Mouse (Mus musculus) hematopoietic stem cell, adult 5-6 weeks (primary cell): ENCODE data around the gene Orai3. TPM values are rescaled to one million over a fixed set of nuclear protein-coding genes. Genes with fewer than 3 reads are reported as not detected.

Experiments used
- ATAC-seq, 2 experiments: fragments of 125-278 bp in 1 of 2; replicated peaks in 1 of 2; 2 replicates each; pipeline ENCODE4 v1.8.0; 2016 to 2017; ENCODE audit warnings: inconsistent platforms in 2 of 2, mild to moderate bottlenecking in 2 of 2, moderate number of reproducible peaks in 2 of 2, low read depth in 1 of 2, moderate TSS enrichment in 1 of 2; ENCODE audit not compliant: low FRiP score in 2 of 2, poor library complexity in 2 of 2, severe bottlenecking in 2 of 2, insufficient read depth in 1 of 2, low TSS enrichment in 1 of 2
- total RNA-seq: library from RNA; stranded (forward); fragments of 172-1452, 232-1000 nt; gene quantifications from 2 replicates; pipeline ENCODE4 v1.2.3, GENCODE M21; 2017

Gene Orai3
- total RNA-seq, 1 experiment from 2014 or later: 25.3 TPM

DNA sequence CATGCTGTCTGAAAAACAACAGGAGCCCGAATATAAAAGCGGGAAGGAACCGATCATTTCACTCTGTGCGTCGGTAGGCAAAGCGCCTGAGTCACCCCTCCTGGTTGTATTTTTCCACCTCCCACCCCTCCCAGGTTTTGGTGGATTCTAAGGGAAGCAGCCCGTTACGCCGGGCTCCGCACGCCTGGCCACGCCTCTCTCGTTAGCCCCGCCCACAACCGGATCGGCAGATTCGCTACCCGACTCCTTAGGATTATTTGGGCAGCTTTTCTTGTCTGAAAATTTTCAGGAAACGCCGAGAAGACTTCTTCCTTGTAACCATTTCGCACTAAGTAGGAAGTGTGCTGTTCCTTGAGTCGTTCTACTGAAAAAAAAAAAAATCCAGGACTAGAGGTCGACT is 6.8 kb downstream of the Orai3 start, which contains the start of gene Setd1a:
Setd1a (plus strand) TSS at position 245 of the 400 bp plus-strand sequence.
- ATAC-seq: peak; percentile 61 to 63

DNA sequence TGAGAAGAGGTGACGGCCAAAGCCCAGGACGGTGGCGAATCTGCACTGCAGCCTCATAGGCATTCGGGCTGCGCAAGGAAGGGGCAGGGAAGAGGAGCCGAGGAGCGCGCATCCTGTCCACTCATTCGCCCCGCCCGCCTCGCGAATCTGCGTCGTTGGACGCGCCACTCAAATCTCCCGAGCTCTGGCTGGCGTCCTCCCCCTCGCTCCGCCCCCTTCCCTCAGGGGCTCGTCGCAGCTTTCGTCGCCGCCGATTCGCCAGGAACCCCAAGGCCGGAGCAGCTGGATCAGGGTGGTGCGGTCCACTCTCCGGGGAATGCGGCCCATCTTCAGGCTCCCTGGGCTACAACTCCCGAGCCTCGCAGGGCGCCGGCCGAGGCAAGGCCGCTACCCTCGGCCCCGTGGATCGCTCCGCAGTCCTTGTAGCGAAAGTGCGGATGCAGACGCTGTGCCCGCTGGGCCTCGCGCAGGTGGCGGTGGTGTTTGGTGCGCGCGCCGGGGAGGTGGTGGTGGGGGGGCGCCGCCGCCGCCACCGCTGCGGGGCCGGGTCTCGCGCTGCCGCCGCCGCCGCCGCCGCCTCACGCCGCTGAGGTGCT is 7.4 kb downstream of the Orai3 start:
- ATAC-seq: peak; percentile 90 to 91

DNA sequence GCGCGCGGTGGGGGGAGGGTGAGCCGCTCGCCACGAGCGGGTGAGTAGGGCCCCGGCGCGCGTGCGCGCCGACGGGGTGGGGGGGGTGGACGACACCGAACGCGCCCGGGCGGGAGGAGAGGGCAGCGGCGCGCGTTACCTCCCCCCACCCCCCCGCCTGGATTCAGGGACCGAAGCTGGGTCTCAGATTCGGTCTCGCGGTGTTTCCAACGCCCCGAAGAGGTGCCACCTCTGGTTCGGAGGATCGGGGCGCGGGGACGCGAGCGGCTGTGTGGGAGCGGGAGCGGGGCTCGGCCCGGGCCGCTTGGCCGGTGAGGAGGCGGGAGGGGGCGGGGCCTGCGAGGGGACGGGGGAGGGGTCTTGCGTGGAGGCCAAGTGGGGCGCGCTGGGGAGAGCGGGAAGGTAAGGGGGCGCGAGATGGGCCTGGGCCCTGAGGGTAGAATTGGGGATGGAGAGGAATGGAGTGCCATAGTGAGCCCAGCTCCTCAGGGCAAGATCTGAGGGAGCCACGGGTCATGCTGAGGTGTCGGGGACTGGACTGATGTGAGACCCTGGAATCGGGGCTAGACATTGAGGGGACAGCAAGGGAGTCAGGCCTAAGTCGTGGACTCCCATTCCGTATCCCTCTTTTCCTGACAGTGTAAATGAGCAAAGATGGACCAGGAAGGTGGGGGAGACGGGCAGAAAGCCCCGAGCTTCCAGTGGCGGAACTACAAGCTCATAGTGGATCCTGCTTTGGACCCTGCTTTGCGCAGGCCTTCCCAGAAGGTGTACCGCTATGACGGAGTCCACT is 8.1 kb downstream of the Orai3 start:
- no peak; a peak in 1 of 4 replicates for ATAC-seq

DNA sequence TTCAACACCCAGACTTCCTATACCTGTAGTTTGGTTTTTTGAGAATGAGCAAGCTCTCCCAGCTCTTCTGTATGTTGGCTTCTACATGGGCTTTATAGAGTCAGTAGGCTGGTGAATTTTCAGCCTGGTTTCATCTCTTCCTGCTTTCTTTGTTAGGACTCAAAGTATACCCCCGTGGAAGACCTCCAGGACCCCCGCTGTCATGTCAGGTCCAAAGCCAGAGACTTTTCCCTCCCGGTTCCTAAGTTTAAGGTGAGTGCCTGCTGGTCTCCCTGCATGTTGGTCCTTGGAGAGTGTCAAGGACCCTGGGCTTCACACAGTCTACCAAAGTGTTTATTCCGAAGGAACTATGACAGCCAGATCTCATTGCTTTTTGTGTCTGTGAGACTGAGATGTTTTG is 8.7 kb downstream of the Orai3 start:
- no peak for ATAC-seq

DNA sequence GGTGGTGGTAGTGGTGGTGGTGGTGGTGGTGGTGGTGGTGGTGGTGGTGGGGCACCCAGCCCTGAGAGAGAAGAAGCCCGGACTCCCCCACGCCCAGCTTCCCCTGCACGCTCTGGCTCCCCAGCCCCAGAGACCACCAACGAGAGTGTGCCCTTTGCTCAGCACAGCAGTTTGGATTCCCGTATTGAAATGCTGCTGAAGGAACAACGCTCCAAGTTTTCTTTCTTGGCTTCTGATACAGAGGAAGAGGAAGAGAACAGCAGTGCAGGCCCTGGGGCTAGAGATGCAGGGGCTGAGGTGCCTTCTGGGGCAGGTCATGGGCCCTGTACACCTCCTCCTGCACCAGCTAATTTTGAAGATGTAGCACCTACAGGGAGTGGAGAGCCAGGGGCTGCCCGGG is 15.7 kb downstream of the Orai3 start, which contains the start of gene Gm49388:
Gm49388 (plus strand) TSS at position 301 of the 400 bp plus-strand sequence.
- no peak for ATAC-seq

DNA sequence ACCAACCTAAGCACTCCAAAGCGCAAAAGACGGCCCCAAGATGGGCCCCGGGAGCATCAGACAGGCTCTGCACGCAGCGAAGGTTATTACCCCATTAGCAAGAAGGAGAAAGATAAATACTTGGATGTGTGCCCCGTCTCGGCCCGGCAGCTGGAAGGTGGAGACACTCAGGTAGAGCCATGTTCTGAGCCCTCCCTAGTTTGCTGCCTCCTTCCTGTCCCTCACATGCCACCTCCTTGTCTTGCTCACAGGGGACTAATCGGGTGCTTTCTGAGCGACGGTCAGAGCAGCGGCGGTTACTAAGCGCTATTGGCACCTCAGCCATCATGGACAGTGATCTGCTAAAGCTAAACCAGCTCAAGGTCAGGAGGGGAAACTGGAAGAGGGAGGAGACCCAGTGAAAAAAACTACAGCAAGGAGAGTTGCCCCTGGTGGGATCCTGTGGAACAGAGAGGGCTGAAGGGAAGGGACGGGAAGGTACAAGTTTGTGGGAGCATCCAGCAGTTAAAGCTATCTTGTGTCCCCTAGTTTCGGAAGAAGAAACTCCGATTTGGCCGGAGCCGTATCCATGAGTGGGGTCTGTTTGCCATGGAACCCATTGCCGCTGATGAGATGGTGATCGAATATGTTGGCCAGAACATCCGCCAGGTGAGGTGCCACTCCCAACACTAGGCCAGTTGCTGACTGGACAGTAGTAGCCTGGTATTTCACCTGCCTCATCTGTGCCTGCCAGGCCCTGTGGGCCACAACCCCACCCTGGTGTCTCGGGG is 27.6 kb downstream of the Orai3 start:
- ATAC-seq: no peak

DNA sequence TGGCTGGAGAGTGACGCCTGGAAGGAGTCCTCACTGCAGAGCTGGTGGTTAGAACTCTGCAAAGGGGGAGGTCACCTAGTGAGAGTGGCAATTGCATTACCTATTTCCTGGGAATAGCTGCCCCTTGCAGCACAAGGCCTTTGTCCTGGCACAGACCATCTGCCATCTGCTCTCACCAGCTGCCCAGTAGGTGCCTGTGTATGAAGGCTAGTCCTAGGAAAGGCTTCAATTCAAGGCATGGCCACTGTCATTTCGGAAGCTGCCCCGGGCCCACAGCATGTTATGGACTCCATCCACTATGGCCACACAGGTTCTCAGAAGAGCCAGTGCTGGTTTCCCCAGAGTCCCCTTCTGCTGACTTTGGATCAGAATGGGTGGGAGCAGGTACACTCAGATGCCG is 29.0 kb downstream of the Orai3 start:
- ATAC-seq: no peak

GRCm38 (mm10) chr7:127799211-127799610 is 29.6 kb downstream of the Orai3 start:
- ATAC-seq: no peak

DNA sequence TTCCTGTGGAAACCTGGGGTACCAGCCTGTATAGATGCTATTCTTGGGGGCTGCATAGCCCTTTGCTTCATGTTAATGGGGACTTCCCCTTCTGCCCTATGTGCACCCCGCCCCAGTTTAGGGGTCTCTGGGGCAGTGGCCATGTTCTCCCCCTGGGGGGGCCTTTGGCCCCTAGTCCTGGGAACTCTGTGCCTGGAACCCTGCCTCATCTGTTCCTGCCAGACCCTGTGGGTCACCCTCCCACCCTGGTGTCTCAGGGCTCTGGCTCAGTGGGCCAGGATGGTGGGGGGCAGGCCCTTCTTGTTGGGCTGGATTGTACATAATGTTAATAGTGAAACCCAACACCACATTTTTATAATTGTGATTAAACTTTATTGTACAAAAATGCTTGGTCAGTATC is 30.1 kb downstream of the Orai3 start:
- ATAC-seq: no peak

GRCm38 (mm10) chr7:127800435-127801009 is 30.9 kb downstream of the Orai3 start, which contains the start of gene Hsd3b7:
TSS of gene Hsd3b7 (plus strand) at chr7:127800604.
- ATAC-seq: peak; percentile 77 to 78

DNA sequence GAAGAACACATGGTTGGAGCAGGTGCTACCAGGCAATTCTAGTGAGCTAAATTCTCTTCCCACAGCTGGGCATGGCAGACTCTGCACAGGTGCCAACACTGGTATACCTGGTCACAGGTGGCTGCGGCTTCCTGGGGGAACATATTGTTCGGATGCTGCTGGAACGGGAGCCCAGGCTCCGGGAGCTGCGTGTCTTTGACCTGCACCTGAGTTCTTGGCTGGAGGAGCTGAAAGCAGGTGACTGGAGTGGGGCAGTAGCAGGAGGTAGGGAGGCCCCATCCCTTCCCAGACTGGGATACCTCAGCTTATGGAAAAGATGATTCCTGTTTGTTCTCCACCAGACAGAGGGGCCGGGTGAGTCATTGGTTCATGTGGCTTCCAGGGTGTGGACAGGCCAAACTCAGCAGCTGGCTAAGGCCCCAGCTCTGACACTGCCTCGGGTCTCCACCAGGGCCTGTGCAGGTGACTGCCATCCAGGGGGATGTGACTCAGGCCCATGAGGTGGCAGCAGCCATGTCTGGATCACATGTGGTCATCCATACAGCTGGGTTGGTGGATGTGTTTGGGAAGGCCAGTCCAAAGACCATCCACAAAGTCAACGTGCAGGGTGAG is 31.5 kb downstream of the Orai3 start:
- ATAC-seq: no peak

DNA sequence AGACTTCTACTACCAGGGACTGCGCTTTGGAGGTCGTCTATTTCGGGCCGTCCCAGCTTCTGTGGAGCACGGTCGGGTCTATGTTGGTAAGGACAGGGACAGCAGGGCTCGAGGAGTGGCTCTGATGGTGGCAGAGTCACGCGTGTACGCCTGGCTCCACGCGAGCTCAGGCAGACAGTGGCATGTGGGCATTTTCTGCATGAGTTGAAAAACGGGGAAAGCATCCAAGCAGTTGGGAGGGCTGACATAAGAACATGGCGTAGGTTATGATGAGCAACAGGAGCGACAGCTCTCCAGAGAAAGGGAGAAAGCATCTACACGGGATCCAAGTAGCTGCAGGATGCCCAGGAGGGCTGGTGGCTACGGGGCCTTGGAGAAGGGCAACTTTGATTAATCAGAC is 32.7 kb downstream of the Orai3 start:
- ATAC-seq: no peak

- no peak for ATAC-seq
Measured at GRCm38 (mm10) chr7:127808821-127809220, 39.2 kb downstream of the Orai3 start.

GRCm38 (mm10) chr7:127809846-127810245 is 40.2 kb downstream of the Orai3 start:
- ATAC-seq: no peak

- no peak for ATAC-seq
Measured at GRCm38 (mm10) chr7:127810650-127811049, 41.0 kb downstream of the Orai3 start.

DNA sequence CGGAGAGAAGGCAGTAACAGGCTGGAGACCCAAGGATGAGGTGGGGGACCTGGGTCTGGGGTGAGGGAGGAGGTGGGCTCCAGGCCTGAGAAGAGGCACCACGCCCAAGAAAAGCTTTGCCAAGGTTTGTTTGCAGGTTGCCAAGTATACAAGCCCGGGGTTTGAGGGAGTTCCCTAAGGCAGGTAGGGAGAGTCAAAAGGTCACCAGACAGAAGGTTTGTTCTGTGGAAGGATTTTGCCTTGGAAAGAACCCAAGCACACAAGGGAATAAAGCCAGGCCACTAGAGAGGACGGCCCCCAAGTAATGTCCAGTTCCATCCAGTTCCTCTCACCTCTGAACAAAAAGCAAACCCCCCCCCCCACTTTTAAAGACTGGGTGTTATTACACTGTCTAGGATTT is 41.6 kb downstream of the Orai3 start:
- no peak for ATAC-seq

- no peak for ATAC-seq
Measured at GRCm38 (mm10) chr7:127812292-127812691, 42.7 kb downstream of the Orai3 start.
